Mouse (Mus musculus): Measurements from ENCODE around the gene Tmem179b. TPM values are rescaled to one million over a fixed set of nuclear protein-coding genes. Genes with fewer than 3 reads are reported as not detected.

Gene Tmem179b
- polyA plus RNA-seq, 1 experiment from 2014 or later = 96.6 TPM

DNA sequence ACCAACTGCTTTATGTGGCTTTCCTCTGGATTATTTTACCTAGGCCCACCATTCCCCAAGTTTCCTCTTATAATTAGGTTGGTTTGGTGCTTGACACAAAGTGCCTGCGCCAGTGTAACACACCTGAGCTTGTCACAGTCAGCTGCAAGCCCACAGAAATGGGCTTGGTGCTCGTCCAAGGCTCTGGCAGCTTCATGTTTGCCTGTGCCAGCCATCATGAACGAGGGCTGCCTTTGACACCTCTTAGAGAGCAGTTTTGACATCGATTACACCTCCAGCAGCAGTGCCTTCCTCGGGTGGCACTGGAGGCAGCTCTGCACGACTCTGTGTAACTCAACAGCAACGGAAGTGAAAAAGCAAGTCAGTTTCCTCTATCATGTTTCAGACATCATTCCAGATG is 15.9 kb upstream of the Tmem179b start:
- Histone ChIP-seq H3K36me3 (ENCODE audit: control insufficient read depth, insufficient read depth, low read length) (peaks cover 29% of the 10 kb centered on the region), H3K9me3 (ENCODE audit: control insufficient read depth, low read length) (no peaks in the 10 kb centered on the region), H3K4me2 (ENCODE audit: low read length) (no peak overlapping the region), H3K27me3 (replicated peaks; ENCODE audit: control insufficient read depth, insufficient read depth, low read length) (no peaks in the 10 kb centered on the region), H3K4me1 (replicated peaks; ENCODE audit: control insufficient read depth, insufficient read depth, low read length) (peaks cover 4% of the 10 kb centered on the region; the same call in 1 of the 2 replicates), H3K27ac (ENCODE audit: low read depth) (no peak overlapping the region), H3K4me3 (ENCODE audit: low read depth, low read length) (no peak overlapping the region), H3K9ac (ENCODE audit: low read length) (no peak overlapping the region)
- WGBS = 80% methylated on average over 7 of the region's 7 CpGs
- DNase-seq (ENCODE audit: low spot score) = no peak
- ATAC-seq (replicated peaks; ENCODE audit: low FRiP score, low TSS enrichment, low read depth) = no peak

DNA sequence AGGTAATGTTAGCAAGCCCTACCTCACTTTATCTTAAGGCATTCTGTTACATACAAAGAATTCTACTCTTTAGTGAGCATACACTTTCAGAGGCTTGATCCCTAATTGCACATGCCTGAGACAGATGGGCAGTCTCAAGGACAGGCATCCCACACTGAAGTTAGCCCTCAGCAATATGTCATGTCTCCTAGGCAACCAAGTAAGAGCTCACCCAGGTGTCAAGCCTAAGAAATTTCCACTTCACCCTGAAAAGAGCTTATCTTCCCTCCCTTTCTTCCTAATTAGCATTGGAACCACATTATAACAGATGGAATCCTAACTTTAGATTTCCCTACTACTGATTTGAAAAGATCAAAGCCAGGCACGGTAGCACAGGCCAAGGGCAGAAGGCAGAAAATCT is 14.9 kb upstream of the Tmem179b start:
- Histone ChIP-seq H3K4me3 (ENCODE audit: low read depth, low read length) (no peak overlapping the region), H3K4me2 (ENCODE audit: low read length) (no peak overlapping the region), H3K4me1 (replicated peaks; ENCODE audit: control insufficient read depth, insufficient read depth, low read length) (peaks cover 4% of the 10 kb centered on the region; the same call in 1 of the 2 replicates), H3K27ac (ENCODE audit: low read depth) (no peak overlapping the region), H3K36me3 (ENCODE audit: control insufficient read depth, insufficient read depth, low read length) (peaks cover 19% of the 10 kb centered on the region), H3K9ac (ENCODE audit: low read length) (no peak overlapping the region), H3K27me3 (replicated peaks; ENCODE audit: control insufficient read depth, insufficient read depth, low read length) (no peaks in the 10 kb centered on the region), H3K9me3 (ENCODE audit: control insufficient read depth, low read length) (no peaks in the 10 kb centered on the region)
- DNase-seq (ENCODE audit: low spot score) = no peak
- WGBS = 63% methylated on average over 1 of the region's 1 CpGs
- no peak for ATAC-seq (replicated peaks; ENCODE audit: low FRiP score, low TSS enrichment, low read depth)

DNA sequence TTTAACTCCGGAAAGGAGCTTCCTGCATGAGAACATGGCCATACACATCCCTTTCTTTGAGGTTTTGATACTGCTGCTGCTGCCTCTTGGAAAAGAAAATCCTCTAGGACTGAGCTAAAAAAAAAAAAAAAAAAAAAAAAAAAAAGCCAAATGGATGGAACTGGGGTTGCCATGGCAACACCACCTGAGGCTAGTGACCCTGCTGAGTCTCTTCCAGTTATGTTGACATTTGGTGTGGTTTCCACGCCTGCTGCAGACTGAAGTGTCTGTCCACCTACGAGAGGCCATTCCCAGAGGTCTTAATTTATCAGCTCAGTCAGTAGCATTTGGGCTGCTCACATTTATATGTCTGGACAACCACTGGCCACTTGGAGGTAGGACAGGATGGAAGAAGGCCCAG is 14.3 kb upstream of the Tmem179b start:
- no peak for DNase-seq (ENCODE audit: low spot score)
- 21% methylated on average over 3 of the region's 3 CpGs for WGBS
- no peak overlapping the region for H3K4me3 ChIP-seq (ENCODE audit: low read depth, low read length)

DNA sequence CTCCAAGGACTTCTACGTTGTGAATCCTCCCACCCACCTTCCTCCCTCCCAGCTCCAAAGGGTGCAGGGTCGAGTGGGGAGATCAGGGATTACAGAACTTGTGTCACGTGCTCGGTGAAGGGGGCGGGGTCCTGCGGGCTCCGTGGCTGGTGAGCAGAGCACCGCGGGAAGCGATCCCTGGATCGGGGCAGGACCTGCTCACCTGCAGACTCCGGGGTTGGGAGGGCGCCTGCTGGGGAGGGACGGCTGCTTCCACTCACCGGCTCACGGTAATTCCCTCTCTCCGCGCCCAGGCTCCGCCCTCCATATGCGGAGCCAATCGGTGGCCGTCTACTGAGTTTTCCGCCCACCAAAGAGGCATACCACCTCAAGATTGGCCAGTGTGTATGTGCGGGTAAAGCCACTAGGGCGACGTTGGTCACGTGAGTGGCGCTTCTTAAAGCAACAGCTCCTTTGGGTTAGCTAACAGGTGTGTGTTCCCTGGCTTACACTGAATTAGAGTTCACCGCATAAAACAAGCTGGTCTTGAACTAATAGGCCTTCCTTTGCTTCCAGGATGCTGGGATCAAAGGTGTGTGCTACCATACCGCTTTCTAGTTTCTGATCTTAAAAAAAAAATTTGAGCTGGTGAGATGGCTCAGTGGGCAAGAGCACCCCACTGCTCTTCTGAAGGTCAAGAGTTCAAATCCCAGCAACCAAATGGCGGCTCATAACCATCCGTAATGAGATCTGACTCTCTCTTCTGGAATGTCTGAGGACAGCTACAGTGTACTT is 11.9 kb upstream of the Tmem179b start, which contains the start of gene Taf6l:
Taf6l (minus strand) TSS at position 410 of the 774 bp plus-strand sequence.
- WGBS = under 1% methylated on average over 32 of the region's 32 CpGs
- peak within 1 kb of the TSS; percentile 77 for H3K4me3 ChIP-seq (ENCODE audit: low read depth, low read length)
- H3K4me1 ChIP-seq (replicated peaks; ENCODE audit: control insufficient read depth, insufficient read depth, low read length) = peaks cover 4% of the 10 kb centered on the region; the same call in 1 of the 2 replicates
- DNase-seq (ENCODE audit: low spot score) (peak; percentile 91), ATAC-seq (replicated peaks; ENCODE audit: low FRiP score, low TSS enrichment, low read depth) (peak; percentile 100)
- no peaks in the 10 kb centered on the region for H3K27me3 ChIP-seq (replicated peaks; ENCODE audit: control insufficient read depth, insufficient read depth, low read length)
- no peaks in the 10 kb centered on the region for H3K9me3 ChIP-seq (ENCODE audit: control insufficient read depth, low read length)
- peak within 1 kb of the TSS; percentile 82 for H3K27ac ChIP-seq (ENCODE audit: low read depth)
- H3K4me2 ChIP-seq (ENCODE audit: low read length) = peak within 1 kb of the TSS; percentile 66
- peaks cover 27% of the 10 kb centered on the region for H3K36me3 ChIP-seq (ENCODE audit: control insufficient read depth, insufficient read depth, low read length)
- peak within 1 kb of the TSS; percentile 66 for H3K9ac ChIP-seq (ENCODE audit: low read length)

More for the DNA sequence above, 14.3 kb upstream of the Tmem179b start:
- H3K9me3 ChIP-seq (ENCODE audit: control insufficient read depth, low read length) = no peaks in the 10 kb centered on the region
- no peak for ATAC-seq (replicated peaks; ENCODE audit: low FRiP score, low TSS enrichment, low read depth)
- H3K4me1 ChIP-seq (replicated peaks; ENCODE audit: control insufficient read depth, insufficient read depth, low read length) = peaks cover 4% of the 10 kb centered on the region; the same call in 1 of the 2 replicates
- no peak overlapping the region for H3K9ac ChIP-seq (ENCODE audit: low read length)
- peaks cover 16% of the 10 kb centered on the region for H3K36me3 ChIP-seq (ENCODE audit: control insufficient read depth, insufficient read depth, low read length)
- H3K27me3 ChIP-seq (replicated peaks; ENCODE audit: control insufficient read depth, insufficient read depth, low read length) = no peaks in the 10 kb centered on the region
- no peak overlapping the region for H3K27ac ChIP-seq (ENCODE audit: low read depth)
- H3K4me2 ChIP-seq (ENCODE audit: low read length) = no peak overlapping the region

DNA sequence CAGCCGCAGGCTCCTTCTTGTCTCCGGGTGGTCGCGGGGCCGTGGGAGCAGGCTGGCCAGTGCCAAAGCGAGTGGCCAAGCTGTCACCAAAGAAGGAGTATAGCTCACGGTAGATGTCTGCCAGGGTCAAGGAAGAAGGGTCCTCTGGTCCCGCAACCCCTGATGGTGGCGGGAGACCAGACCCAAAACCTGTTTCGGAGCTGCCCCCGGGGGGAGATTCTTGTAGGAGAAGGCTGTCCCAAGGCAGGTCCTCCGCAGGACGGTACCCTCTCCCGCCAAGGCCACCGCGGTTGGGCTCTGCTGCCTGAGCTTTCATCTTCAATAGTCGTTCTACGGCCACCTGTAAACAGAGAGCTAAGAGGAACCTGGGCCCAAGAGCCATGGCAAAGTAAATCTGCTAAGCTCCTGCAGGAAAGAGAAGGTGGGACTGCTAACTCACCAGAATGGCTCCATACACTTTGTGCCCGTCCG is 719 bp upstream of the Tmem179b start:
- Histone ChIP-seq H3K4me2 (ENCODE audit: low read length) (peak overlapping the region; percentile 98), H3K27me3 (replicated peaks; ENCODE audit: control insufficient read depth, insufficient read depth, low read length) (no peaks in the 10 kb centered on the region), H3K27ac (ENCODE audit: low read depth) (peak overlapping the region; percentile 99), H3K4me3 (ENCODE audit: low read depth, low read length) (peak overlapping the region; percentile 76), H3K9ac (ENCODE audit: low read length) (peak overlapping the region; percentile 90), H3K36me3 (ENCODE audit: control insufficient read depth, insufficient read depth, low read length) (peaks cover 38% of the 10 kb centered on the region), H3K9me3 (ENCODE audit: control insufficient read depth, low read length) (no peaks in the 10 kb centered on the region), H3K4me1 (replicated peaks; ENCODE audit: control insufficient read depth, insufficient read depth, low read length) (peaks cover 27% of the 10 kb centered on the region)
- 4% methylated on average over 20 of the region's 20 CpGs for WGBS
- DNase-seq (ENCODE audit: low spot score) (no peak), ATAC-seq (replicated peaks; ENCODE audit: low FRiP score, low TSS enrichment, low read depth) (0 out of 2 replicates have a peak, but pooled peaks have one; percentile 10)

DNA sequence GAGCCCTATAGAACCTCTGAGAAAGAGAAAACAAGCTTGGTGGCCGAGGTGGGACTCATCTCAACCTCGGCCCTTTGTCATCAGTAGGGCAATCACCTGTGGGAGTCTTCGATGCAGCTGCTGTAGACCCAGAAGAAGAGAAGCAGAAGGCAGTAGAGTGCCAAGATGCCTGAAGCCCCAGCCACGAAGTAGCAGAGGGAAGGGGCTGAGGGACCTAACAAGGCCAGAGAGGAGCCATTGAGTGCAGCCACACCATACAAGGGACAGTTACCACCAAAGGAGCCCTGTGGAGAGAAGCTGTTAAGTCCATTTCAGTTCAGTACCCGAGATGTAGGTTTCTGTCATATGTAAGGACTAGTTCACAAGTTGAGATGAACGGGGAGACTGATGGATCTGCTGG is 858 bp downstream of the Tmem179b start:
- DNase-seq (ENCODE audit: low spot score) = no peak
- Histone ChIP-seq H3K36me3 (ENCODE audit: control insufficient read depth, insufficient read depth, low read length) (peaks cover 45% of the 10 kb centered on the region), H3K4me2 (ENCODE audit: low read length) (peak overlapping the region; percentile 98), H3K9ac (ENCODE audit: low read length) (peak overlapping the region; percentile 90), H3K27me3 (replicated peaks; ENCODE audit: control insufficient read depth, insufficient read depth, low read length) (no peaks in the 10 kb centered on the region), H3K4me1 (replicated peaks; ENCODE audit: control insufficient read depth, insufficient read depth, low read length) (peaks cover 27% of the 10 kb centered on the region), H3K4me3 (ENCODE audit: low read depth, low read length) (peak overlapping the region; percentile 76), H3K27ac (ENCODE audit: low read depth) (peak overlapping the region; percentile 99), H3K9me3 (ENCODE audit: control insufficient read depth, low read length) (no peaks in the 10 kb centered on the region)
- 58% methylated on average over 6 of the region's 6 CpGs for WGBS
- ATAC-seq (replicated peaks; ENCODE audit: low FRiP score, low TSS enrichment, low read depth) = no peak

DNA sequence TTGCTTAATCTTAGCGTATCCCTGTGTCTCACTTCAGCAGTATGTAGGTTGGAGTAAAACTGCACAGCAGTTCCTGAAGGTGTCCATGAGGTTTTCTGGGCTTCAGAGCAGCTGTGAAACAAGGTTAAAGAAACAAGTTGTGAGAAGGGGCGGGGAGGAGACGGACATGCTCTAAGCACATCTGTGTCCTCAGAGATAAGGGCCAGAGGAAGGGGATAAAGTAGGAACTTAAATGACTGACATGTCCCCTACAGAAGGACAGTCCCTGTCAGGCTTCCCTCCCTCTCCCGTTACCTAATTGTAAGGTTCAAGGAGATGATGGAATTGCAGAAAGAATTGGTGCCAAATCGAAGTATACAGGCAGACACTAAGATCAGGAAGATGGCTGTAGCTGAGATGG is 1.3 kb downstream of the Tmem179b start:
- 75% methylated on average over 5 of the region's 5 CpGs for WGBS
- H3K27ac ChIP-seq (ENCODE audit: low read depth) = peak overlapping the region; percentile 99; the same call in 1 of the 2 replicates
- peaks cover 27% of the 10 kb centered on the region for H3K4me1 ChIP-seq (replicated peaks; ENCODE audit: control insufficient read depth, insufficient read depth, low read length)
- peak overlapping the region; percentile 76 for H3K4me3 ChIP-seq (ENCODE audit: low read depth, low read length)
- ATAC-seq (replicated peaks; ENCODE audit: low FRiP score, low TSS enrichment, low read depth) = no peak
- H3K9me3 ChIP-seq (ENCODE audit: control insufficient read depth, low read length) = no peaks in the 10 kb centered on the region
- no peaks in the 10 kb centered on the region for H3K27me3 ChIP-seq (replicated peaks; ENCODE audit: control insufficient read depth, insufficient read depth, low read length)
- peak overlapping the region; percentile 98 for H3K4me2 ChIP-seq (ENCODE audit: low read length)
- no peak for DNase-seq (ENCODE audit: low spot score)
- H3K9ac ChIP-seq (ENCODE audit: low read length) = no peak overlapping the region
- peaks cover 45% of the 10 kb centered on the region for H3K36me3 ChIP-seq (ENCODE audit: control insufficient read depth, insufficient read depth, low read length)

DNA sequence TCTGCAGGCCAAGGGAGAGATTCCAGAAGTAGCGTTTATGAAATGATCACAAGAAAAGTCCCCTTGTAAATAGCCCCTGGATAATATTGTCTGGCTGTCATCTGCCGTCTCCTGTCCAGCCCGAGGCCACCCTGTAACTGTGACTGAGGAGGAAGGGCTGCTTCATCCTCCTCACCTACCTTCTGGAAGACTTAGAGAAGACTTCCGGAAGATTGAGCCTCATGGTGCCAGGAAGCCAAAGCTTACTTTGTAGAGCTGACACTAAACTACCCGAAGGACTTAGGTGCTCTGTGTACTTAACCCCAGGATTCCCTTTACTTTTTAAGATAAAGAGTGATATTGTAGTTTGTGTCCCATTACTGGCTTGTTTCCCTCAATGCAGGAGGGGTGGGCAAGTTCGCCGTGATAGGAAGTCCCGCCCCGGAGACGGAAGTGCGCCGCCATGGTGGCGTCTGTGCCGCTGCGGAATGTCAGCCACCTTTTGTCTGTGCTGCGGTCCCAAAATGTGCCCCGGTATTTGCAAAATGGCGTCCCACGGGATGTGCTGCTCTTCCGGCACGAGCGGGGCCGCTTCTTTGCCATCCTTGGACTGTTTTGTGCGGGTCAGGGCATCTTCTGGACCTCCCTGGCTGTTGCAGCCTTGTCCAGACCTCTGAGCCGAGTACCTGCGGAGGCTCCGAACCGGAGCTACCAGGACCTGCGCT is 3.5 kb downstream of the Tmem179b start, which contains the start of gene Tmem223:
Tmem223 (plus strand) TSS at position 430 of the 704 bp plus-strand sequence.
- Histone ChIP-seq H3K27ac (ENCODE audit: low read depth) (peak within 1 kb of the TSS; percentile 88), H3K27me3 (replicated peaks; ENCODE audit: control insufficient read depth, insufficient read depth, low read length) (no peaks in the 10 kb centered on the region), H3K4me2 (ENCODE audit: low read length) (peak within 1 kb of the TSS; percentile 70), H3K4me1 (replicated peaks; ENCODE audit: control insufficient read depth, insufficient read depth, low read length) (peaks cover 25% of the 10 kb centered on the region), H3K4me3 (ENCODE audit: low read depth, low read length) (peak within 1 kb of the TSS; percentile 86), H3K9ac (ENCODE audit: low read length) (peak within 1 kb of the TSS; percentile 94), H3K9me3 (ENCODE audit: control insufficient read depth, low read length) (peaks cover under 1% of the 10 kb centered on the region; the same call in 1 of the 2 replicates), H3K36me3 (ENCODE audit: control insufficient read depth, insufficient read depth, low read length) (peaks cover 62% of the 10 kb centered on the region)
- peak; percentile 42 for ATAC-seq (replicated peaks; ENCODE audit: low FRiP score, low TSS enrichment, low read depth)
- DNase-seq (ENCODE audit: low spot score) = peak; percentile 85
- 22% methylated on average over 29 of the region's 29 CpGs for WGBS

All from intestine, embryonic 14.5 days (tissue).